Mouse (Mus musculus): Measurements from ENCODE around the gene Dhx16.

DNA sequence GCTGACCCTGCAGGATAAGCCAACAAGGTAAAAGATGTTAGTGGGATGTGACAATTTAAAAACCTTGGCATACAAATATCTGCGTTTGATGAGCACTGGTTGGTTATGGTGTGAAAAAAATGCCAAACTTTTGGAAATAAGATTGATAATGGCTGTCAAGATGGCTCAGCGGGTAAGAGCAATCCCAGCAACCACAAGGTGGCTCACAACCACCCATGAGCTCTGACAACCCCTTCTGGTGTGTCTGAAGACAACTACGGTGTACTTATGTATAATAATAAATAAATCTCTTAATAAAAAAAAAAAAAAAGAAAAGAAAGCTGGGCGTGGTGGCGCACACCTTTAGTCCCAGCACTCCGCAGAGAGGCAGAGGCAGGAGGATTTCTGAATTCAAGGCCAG is 35.4 kb downstream of the Dhx16 start:
- TF ChIP-seq POLR2A (IDR thresholded peaks at IDR 0.05; ENCODE audit: insufficient read depth, low read length) (no peak), CTCF (IDR thresholded peaks at IDR 0.05; ENCODE audit: low read depth, low read length) (no peak), EP300 (IDR thresholded peaks at IDR 0.05; ENCODE audit: insufficient read depth, low read depth, low read length) (no peak)

Data from ES-Bruce4 (cell line).